Mouse (Mus musculus): Measurements from ENCODE around the gene Auts2.

- TF ChIP-seq EP300 (IDR thresholded peaks at IDR 0.05; ENCODE audit: insufficient read depth, low read depth, low read length) = no peak
- no peak for TF ChIP-seq CTCF (IDR thresholded peaks at IDR 0.05)
- TF ChIP-seq POLR2A (IDR thresholded peaks at IDR 0.05; ENCODE audit: insufficient read depth, low read depth, low read length) = no peak
These were observed 468.3 kb downstream of the Auts2 start for GRCm38 (mm10) chr5:132074724-132075374.

Measured in heart, adult 2 months (tissue).